Mouse (Mus musculus): ENCODE results near the gene Ganab.
"Not testable (repeated sequence)": the region's sequence is repeated elsewhere in the genome, so short reads cannot be mapped to it uniquely, and the experiment has no call there.

The Ganab gene

DNA sequence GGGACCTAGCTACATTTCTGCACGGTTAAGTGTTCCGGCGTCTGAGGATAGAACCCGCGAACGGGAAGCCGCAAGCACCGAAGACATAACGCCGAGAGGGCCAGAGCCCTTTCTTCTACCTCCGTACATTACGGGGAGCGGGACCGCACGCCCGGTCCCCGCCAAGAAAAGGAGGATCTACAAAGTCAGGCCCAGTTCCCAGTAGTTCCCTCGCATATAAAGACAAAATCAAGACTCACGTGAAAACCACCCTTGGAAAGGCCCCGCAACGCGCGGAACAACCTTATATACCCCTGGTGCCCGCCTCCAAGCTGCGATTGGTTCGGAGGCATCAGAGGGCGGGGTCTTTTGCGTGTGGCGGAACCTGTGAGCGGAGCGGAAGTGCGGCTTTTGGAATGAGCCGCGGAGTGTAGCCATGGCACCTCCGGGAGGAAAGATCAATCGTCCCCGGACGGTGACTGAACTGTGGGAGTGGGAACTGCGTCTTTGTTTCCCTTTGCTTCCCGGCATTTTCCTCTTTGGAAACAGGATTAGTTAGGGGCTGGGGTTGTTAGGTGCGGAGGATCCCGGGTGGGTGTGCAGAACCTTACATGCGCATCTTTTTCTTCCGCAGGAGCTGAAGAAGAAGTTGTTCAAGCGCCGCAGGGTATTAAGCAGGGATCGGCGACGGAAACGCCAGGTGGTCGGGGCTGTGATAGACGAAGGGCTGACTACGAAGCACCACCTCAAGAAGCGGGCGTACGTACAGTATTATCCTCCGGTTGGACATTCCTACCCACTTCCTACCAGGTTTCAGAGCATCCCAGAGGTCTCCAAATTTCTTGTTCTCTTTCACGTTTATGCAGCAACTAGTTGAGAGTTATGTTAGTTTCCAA, 9.1 kb upstream of the Ganab start, which contains the start of the genes 1810009A15Rik and Gm49416:
1810009A15Rik (plus strand) TSS at position 343 of the 875 bp plus-strand sequence.
Gm49416 (plus strand) TSS at position 416 of the 875 bp plus-strand sequence.
- DNase-seq = peak; percentile 93 to 97

DNA sequence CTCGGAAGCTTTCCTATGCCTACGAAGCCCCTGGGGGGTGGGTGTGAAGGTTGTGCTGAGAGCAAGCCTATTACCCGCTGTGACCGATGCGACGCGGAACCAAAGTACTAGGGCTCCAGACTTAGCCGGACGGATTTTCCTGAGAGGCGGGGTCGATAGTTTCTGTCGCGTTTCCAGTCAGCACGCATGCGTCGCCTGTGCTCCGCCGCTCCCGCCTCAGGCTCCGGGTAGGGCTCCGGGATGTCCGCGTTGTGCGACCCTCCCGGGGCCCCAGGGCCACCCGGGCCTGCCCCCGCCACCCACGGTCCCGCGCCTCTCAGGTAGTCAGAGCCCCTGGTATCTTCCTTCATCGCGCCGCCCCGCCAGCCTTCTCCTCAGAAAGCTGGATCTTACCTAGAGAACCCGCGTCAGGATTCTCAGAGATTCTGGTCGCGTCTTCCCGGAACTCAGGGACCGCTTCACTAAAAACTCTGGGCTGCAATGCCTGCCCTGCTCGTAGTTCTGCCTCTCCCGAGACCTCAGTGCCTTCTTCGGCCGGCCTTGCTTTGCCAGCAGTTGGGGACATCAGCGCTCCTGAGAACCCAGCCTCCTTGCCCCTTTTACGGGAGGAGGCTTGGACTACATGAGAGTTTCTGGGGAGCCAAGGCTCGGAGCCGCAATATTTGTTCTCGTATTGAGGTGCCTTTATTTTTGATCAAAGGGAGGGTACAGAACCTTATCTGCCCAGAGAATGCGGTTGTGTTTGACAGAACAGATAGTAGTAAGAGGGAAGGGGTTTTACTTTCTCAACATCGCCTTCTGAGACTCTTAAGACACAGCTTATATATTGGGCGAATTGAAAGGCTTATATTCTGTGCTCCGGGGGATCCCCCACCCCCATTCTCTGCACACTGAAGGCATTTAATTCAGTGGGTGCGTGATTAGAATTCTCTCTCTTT, 4.8 kb upstream of the Ganab start, which contains the start of gene Ints5:
Ints5 (plus strand) TSS at position 177 of the 938 bp plus-strand sequence.
- DNase-seq = peak; percentile 90 to 91

DNA sequence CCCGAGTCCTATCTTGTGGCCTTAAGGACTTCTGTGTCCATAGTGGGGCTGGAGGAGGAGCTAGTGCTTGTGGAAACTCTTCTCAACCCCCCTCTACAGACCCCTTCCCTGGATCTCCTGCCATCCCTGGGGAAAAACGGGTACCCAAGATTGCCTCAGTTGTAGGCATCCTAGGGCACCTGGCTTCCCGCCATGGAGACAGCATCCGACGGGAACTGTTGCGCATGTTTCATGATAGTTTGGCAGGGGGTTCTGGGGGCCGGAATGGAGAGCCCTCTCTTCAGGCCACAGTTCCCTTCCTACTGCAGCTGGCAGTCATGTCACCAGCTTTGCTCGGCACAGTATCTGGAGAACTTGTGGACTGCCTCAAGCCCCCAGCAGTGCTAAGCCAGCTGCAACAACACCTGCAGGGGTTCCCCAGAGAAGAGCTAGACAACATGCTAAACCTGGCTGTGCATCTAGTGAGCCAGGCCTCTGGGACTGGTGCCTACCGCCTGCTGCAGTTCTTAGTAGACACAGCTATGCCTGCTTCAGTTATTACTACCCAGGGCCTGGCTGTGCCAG, 2.4 kb upstream of the Ganab start:
- DNase-seq = peak in 1 of 2 experiments; percentile 39

DNA sequence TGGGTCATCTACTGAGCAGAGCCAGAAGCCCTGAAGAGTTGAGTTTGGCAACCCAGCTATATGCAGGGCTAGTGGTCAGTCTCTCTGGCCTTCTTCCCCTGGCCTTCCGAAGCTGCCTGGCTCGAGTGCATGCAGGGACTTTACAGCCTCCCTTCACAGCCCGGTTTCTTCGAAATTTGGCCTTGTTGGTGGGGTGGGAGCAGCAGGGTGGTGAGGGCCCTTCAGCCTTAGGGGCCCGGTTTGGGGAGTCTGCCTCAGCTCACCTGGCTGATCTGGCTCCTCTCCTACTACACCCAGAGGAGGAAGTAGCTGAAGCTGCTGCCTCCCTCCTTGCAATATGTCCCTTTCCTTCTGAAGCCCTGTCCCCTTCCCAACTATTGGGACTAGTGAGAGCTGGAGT, 1.6 kb upstream of the Ganab start:
- not testable (repeated sequence) for DNase-seq

DNA sequence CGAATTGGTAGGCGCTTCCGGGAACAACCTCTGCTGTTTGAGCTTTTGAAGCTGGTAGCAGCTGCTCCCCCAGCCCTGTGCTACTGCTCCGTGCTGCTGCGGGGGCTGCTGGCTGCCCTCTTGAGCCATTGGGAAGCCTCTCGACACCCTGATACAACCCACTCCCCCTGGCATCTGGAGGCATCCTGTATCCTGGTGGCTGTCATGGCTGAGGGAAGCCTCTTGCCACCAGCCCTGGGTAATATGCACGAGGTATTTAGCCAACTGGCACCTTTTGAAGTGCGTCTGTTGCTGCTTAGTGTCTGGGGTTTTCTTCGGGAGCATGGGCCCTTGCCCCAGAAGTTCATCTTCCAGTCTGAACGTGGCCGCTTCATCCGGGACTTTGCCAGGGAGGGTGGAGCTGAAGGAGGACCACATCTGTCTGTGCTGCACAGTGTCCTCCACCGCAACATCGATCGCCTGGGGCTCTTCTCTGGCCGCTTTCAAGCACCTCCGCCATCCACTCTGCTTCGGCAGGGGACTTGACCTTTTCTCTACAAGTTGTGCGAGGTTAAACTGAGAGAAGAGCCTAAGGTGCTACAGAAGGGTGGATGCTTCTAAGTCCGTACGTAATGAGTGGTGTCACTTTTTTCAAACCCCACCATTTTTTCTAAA, 533 bp upstream of the Ganab start:
- peak; percentile 50 to 58 for DNase-seq

DNA sequence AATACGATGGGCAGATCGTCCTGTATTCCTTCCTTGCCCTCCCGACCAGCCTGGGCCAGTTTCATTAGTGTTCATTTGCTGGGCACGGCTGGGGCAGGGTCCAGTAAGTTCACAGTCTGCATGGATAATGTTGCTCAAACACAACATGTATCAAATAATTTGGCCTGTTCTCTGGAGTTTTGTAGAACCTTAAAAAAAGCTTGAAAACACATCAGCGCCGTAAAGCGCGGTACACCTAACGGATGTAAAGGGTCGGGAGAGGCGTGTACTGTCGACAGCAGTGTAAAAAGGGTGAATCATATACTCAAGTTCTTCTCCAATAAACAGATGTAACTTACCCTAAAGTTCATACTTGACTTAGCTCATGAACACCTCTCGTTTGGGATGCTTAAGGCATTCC, 705 bp downstream of the Ganab start:
- no peak for DNase-seq

DNA sequence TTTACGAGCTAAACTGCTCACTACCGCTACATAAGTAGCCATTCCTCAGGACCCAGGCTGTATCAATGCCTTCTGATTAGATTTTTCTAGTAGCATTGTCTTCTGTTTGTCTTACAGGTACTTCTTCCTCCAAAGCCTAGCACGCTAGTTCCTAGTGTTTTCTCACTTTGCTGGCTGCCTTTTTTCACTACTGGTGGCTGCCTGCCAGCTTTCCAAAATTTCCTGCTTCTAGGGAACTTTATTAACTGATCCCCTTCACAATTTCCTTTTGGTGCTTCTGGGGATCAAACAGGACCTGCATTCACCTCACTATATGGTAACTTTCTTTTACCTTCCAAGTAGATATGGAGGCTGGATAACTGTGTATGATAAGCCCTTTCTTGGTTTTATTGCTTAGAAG, 1.2 kb downstream of the Ganab start:
- DNase-seq = no peak

DNA sequence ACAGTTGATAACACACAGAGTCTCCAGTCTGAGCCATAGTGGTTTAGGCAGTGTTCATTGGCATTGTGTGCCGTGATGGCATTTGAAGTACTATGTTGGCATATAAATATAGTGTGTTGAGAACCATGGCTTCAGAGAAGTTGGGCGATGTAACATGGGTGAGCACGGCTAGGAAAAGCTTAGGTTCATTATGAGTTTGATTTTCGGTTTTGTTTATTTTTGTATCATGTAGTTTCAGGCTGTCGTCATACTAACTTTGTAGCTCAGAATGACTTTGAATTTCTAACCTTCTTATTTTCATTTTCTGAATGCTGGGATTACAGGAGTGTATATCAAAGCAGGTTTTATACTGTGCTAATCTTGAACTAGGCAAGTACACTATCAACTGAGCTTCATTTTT, 5.5 kb downstream of the Ganab start:
- DNase-seq = no peak

DNA sequence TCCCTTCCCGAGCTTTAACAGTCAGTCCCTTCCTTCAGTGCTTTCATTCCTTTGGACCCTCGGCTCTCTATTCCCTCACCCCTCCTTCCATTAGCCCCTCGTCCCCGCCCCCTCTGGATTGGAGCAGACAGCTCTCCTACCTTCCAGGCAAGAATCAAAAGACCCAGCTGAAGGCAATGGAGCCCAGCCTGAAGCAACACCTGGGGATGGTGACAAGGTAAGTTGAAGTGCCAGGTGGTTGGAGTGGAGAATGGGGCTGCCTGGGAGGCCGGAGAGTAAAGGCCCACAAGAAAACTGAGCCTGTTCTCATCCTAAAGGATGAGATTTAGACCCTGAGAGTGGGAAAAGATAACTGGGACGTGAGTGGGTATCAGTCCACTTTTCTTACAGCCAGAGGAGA, 10.7 kb downstream of the Ganab start:
- no peak for DNase-seq

DNA sequence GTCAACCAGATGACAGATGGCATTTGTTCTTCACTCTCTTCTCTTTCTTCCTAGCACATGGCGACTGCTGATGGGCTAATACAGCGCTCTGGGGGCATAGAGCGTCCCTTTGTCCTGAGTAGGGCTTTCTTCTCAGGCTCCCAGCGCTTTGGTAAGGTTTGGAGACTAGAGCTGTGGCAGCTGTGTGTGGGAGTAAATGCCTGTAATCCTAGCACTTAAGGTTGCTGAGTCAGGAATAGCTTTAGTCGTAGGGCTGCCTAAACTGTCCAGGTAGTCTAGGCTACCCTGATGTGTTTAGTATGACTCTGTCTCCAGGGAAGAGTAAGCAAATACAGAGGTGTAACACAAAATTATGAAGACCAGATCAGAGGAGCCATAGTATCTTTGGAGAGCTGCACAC, 13.9 kb downstream of the Ganab start:
- no peak for DNase-seq

DNA sequence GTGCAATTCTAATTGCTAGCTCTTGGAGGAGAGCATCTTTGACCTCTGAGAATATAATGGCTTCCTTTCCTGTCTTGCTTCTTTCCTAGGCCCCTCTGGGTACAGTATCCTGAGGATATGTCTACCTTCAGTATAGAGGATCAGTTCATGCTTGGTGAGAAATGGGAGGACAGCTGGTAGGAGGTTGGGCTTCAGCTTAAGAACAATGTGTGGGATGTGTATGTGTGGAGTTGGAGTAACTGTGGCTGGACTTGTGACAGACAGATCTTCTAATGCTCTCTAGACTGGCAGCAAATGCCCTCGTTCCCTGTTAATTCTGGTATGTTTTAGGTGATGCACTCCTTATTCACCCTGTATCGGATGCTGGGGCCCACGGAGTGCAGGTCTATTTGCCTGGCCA, 16.3 kb downstream of the Ganab start:
- no peak for DNase-seq

DNA sequence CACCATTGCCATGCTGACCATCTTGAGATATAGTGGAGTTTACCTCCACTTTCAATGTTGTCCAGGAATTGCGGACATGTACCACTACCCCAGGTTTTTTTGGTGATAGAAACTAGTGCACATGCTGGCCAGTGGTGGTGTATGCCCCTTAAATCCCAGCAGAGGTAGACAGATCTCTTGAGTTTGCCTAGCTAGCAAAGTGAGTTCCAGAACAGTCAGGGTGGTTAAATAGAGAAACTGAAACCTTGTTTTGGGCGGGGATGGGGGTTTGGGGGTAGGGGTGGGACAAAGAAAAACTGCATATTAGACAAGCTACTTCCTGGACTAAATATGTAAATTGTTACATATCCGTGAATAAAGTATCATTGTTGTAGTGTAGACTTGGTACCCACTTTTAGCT, 21.1 kb downstream of the Ganab start:
- no peak for DNase-seq

DNA sequence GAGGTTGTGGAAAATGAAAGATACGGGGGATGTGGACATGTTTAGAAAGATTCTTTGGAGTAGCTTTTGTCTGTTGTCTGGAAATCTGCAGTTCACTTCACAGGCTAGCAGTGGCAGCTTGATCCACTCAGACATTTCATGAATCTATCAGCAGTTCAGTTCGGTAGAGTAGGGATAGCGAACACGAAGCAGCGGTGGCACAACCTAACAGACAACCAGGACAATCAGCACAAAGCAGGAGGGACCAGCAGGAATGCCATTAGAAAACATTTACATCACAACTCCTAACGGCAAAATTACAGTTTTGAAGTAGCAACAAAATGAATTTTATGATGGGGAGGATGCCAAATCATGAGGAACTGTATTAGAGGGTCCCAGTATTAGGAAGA, 21.8 kb downstream of the Ganab start:
- DNase-seq = no peak

DNA sequence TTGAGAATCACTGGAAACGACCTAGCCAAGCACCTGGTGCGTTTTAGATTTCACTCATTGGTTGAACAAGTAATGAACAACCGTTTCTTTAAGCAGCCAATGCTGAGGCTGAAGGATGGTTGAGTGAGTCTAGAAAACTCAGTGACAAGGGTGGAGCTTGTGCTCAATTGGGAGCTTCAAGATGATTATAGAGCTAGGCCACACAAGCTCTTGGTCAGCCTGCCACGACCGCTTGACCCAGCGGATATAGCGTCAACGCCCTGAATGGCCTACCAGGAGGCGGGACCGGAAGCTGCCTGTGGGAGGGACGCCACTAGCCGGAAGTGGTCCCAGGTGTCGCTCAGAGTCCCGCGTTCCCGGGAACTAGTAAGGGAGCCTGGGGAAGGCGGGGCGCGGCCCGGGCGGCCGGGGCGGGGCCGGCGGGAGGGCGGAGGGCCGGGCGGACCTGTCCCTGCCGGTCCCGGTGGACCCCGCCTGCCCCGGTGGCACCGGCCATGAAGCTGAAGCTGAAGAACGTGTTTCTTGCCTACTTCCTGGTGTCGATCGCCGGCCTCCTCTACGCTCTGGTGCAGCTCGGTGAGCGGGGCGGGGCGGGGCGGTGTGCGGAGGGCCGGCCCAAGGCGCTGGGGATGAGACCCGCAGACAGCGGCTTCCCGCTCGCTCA, 22.3 kb downstream of the Ganab start, which contains the start of gene B3gat3:
B3gat3 (plus strand) TSS at position 302 of the 664 bp plus-strand sequence.
- DNase-seq = peak; percentile 97

DNA sequence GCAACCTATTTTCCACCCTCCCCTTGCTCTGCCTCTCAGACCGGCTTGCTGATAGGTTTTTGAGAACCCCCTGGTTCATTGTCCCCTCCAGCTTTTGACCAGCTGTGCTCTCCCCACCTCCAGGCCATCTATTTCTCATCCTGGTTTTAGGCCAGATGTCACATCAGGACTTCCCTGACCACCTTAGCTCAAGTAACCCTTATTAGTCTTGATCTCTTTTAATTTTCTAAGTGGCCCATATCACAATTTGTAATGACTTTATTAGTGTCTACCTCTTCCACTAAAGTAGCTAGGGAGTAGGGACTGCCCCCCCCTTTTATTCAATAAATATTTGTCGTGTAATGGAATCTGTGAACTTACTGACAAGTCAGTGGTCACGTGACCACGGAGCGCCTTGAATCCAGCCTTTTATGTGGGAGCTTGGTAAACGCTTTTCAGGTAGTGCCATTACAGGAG, 23.0 kb downstream of the Ganab start:
- DNase-seq = peak in 1 of 2 experiments; percentile 50

DNA sequence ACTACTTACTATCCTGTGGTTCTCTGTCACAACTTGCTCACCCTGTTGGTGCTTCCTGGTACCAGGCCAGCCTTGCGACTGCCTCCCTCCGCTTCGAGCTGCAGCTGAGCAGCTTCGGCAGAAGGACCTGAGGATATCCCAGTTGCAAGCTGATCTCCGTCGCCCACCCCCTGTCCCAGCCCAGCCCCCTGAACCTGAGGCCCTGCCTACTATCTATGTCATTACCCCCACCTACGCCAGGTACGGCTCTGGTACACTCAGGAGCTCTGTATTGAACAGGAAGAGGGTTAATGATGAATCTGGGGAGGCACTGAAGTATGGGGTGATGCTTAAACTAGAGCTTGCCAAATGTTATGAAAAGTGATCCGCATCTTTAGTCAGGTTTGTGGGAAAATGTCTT, 23.9 kb downstream of the Ganab start:
- DNase-seq = no peak

DNA sequence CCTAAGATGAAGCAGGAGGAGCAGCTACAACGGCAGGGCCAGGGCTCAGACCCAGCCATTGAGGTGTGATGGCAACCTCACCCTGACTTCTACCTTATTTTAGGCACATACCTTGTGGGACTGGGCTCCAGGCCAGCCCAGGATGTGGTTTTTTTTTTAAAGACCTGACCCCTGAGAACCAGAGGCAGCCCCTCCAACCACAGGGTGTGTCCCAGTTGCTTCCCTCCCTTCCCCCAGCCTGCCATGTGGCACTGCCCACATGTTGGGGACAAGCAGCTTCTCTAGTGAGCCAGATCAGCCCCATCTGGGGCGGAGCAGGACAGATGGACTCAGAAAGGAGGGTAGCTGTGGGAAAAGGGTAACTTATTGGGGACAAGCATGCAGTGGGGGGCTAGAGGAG, 28.9 kb downstream of the Ganab start:
- no peak for DNase-seq

DNA sequence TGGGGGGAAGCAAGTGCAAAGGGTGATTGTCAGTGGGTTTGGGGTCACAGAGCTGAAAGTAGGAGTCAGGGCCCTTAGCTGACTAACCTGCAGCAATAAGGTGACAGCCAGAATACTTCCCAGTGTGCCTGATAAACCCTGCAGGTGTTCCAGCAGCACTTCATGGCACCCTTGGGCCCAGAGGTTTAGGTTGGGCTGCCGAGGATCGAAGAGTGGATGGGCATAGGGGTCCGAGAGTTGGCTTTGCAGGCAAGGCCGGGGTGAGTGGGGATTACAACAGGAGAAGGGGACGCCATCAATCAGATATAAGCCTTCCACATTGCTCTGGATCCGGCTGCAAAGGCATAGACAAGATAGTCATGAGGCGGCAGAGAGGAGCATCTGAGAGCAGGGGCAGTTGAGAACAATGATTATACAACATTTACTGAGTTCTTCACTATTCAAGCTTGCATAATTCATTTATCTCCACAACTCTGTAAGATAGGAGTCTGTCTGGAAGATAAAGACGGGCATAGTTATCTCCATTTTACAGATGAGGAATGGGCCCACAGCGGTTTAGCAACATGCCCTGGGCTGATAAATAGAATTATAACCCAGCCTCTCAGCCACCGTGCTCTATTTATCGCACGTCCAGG, 30.1 kb downstream of the Ganab start:
- DNase-seq = no peak

DNA sequence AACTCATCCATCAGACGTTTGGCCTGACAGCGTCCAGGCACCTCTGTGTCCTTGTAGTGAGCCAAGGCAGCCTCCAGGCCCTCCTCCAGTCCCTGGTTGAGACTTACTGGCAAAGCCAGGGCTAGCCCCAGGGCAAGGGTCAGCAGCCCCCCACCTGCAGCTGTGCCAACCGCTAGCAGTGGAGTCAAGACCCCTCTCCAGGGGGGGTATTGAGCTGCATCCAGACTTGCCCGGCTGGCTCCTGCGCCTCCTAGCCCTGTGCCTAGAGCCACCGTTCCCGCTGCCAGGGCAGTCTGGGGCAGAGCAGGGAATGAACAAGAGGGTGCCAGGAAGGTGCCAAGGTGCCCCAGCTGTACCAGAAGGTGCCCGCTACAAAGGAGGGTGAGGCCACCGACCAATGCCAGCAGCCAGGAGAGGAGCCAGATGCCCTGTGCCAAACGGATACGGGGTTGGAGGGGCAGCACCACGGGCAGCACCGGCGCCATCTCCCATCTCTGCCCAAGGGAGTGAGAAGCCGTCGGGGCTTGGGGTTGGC, 30.9 kb downstream of the Ganab start:
- DNase-seq = peak in 1 of 2 experiments; percentile 65

DNA sequence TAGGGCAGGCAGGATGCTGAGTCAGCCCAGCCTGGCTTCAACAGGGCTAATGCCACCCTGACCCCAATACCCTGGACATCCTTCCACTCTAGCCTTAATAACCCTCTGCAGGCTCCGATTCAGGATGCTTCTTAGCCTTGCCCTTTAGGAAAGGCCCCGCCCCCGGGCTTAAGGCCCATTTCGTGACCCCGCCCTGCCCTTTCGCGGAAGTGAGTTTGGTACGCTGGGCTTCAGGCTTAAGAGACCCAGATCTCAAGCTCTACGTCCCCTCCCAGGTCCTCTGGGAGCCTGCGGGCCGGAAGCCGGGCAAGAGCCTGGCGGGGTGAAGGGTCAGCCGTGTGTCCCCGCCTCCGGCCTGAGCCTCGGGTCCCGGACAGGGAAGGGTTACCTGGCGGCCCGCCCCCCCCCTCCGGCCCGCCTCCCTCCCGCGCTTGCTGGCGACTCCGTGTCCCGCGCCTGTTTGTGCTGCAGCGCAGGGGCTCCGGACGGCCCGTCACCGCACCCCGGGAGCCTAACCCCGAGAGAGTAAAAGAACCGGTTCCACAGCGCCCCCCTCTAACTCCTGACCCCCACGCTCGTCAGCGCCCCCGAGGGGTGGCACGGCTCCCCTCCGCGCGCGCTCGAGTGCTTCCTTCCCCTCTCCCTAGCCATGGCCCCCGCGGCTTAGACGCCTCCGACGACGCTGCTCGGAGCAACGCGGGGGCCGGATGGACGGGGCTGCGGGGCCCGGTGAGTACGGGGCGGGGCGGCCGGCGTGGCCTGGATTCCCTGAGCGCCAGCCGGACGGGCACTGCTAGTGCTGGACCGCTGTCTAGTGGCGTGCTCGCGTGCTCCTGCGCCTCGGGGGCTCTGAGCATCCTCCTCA, 31.6 kb downstream of the Ganab start, which contains the start of the genes Rom1 and Eml3:
Rom1 (minus strand) TSS at position 133 of the 865 bp plus-strand sequence.
Eml3 (plus strand) TSS at position 329 of the 865 bp plus-strand sequence.
- peak; percentile 77 to 80 for DNase-seq

All from cerebellum, postnatal 25 days (tissue).